Mouse (Mus musculus) kidney, adult 2 months (tissue): ENCODE results near the gene Vwa8. TPM values are rescaled to one million over a fixed set of nuclear protein-coding genes. Genes with fewer than 3 reads are reported as not detected.
A peak's percentile ranks its signal among the peaks of the same experiment; 100 is the strongest.

ENCODE experiments used
- DNase-seq: peaks from one replicate; pipeline ENCODE4 v3.0.0; 2021
- H3K27ac ChIP-seq: fragments of 200-500 bp; 2 replicates; pipeline ENCODE4 v1.5.1; 2012; ENCODE audit warnings: low read depth, low read length, control low read depth, inconsistent platforms; ENCODE audit not compliant: insufficient read depth
- H3K27me3 ChIP-seq: fragments of 200-500 bp; replicated peaks from 2 replicates; pipeline ENCODE4 v1.6.1; 2012; ENCODE audit warnings: mild to moderate bottlenecking, moderate library complexity, low read length, inconsistent platforms; ENCODE audit not compliant: control insufficient read depth, insufficient read depth
- H3K36me3 ChIP-seq: fragments of 200-500 bp; 2 replicates; pipeline ENCODE4 v1.6.1; 2012; ENCODE audit warnings: mild to moderate bottlenecking, moderate library complexity, low read length, inconsistent platforms; ENCODE audit not compliant: control insufficient read depth, insufficient read depth
- H3K4me1 ChIP-seq: fragments of 200-500 bp; 2 replicates; pipeline ENCODE4 v1.6.1; 2011; ENCODE audit warnings: low read length; ENCODE audit not compliant: control insufficient read depth, insufficient read depth
- H3K4me3 ChIP-seq: fragments of 200-500 bp; 2 replicates; pipeline ENCODE4 v1.5.1; 2011; ENCODE audit warnings: mild to moderate bottlenecking, low read depth, low read length, control low read depth; ENCODE audit not compliant: insufficient read depth
- CTCF ChIP-seq: fragments of 200-500 bp; conservative IDR thresholded peaks from 2 replicates; pipeline ENCODE4 v1.5.1; 2011; ENCODE audit warnings: low read depth, mild to moderate bottlenecking, control low read depth, low read length, moderate library complexity, mixed read lengths; ENCODE audit not compliant: insufficient read depth, insufficient read length
- POLR2A ChIP-seq: fragments of 200-500 bp; IDR thresholded peaks from one replicate; pipeline ENCODE4 v1.6.1; 2011; ENCODE audit warnings: low read depth, low read length, control low read depth
- WGBS: fragments of 180-500 bp; shearing (Covaris S2); methylation state at CpG from one replicate; pipeline ENCODE4 v1.1.7; 2018; 5-methylcytosine and 5-hydroxymethylcytosine counted together
- polyA plus RNA-seq: library from polyadenylated mRNA; depleted of rRNA; stranded (reverse); fragments of >200 nt; gene quantifications from 2 replicates; pipeline ENCODE4 v1.2.3, GENCODE M21; 2012

Vwa8 gene
- polyA plus RNA-seq, 1 experiment = 78.0 TPM

DNA sequence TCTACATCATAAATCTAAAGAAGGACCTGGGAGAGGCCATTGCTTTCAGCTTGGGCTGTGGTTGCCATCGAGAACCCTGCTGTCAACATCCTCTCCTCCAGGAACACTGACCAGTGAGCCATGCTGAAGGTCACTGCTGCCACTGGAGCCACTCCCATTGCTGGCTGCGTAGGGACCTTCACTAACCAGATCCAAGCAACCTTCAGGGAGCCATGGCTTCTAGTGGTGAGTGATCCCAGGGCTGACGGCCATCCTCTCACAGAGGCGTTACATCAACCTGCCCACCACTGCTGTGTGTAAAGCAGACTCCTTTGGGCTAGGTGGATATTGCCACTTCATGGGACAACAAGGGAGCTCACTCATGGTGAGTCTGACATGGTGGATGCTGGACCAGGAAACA lies 325.7 kb downstream of the Vwa8 start:
- no peak for DNase-seq
- H3K4me3 ChIP-seq = no peak overlapping the region
- H3K27me3 ChIP-seq = no peaks in the 10 kb centered on the region
- H3K27ac ChIP-seq = no peak overlapping the region
- WGBS = 86% methylated on average over 4 of the region's 4 CpGs
- TF ChIP-seq POLR2A (no peak), CTCF (no peak)
- H3K4me1 ChIP-seq = no peaks in the 10 kb centered on the region
- peaks cover 2% of the 10 kb centered on the region; the same call in 1 of the 2 replicates for H3K36me3 ChIP-seq

DNA sequence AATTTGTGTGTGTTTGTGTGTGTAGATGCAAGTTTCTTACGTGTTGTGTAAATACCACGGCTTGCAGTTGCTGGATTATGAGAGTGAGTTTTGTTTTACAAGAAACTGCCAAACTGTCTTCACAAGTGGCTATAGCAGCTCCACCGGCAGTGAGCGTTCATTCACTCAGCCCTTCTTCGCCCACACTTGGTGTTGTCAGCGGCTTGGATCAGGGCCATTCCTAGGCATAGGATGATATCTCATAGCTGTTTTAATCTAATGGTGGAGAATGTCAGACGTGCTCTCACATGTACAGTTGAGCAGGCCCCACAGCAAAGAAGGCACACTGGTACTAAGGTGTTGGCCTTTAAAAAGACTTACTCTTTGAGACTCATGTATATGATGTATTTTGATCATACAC lies 328.9 kb downstream of the Vwa8 start:
- no peak overlapping the region for H3K4me3 ChIP-seq
- no peak overlapping the region for H3K27ac ChIP-seq
- H3K27me3 ChIP-seq = no peaks in the 10 kb centered on the region
- DNase-seq = no peak
- peaks cover 2% of the 10 kb centered on the region; the same call in 1 of the 2 replicates for H3K36me3 ChIP-seq
- 96% methylated on average over 7 of the region's 7 CpGs for WGBS
- TF ChIP-seq POLR2A (no peak), CTCF (no peak)
- no peaks in the 10 kb centered on the region for H3K4me1 ChIP-seq

DNA sequence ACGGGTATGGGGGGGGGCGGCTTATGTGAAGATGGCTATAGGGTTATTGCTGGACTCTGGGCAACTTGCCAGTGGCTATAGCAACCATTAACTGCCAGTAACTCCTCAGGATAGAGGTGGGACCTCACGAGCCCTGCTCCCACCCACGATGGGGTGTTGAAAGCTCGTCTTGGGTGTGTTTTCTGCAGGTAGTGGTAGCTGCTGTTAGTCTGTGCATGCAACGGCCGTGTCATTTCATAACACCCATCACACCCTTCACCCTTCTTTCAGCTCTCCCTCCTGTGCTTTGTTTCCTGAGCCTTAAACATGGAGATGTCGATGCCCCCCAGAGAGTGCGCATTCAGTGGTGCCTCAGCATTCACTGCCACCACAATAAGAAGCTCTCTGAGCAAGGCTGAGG lies 329.4 kb downstream of the Vwa8 start:
- Histone ChIP-seq H3K4me1 (no peaks in the 10 kb centered on the region), H3K27me3 (no peaks in the 10 kb centered on the region), H3K27ac (no peak overlapping the region), H3K36me3 (peaks cover 2% of the 10 kb centered on the region; the same call in 1 of the 2 replicates), H3K4me3 (no peak overlapping the region)
- no peak for DNase-seq
- no peak for TF ChIP-seq CTCF
- no peak for TF ChIP-seq POLR2A
- 92% methylated on average over 9 of the region's 9 CpGs for WGBS

DNA sequence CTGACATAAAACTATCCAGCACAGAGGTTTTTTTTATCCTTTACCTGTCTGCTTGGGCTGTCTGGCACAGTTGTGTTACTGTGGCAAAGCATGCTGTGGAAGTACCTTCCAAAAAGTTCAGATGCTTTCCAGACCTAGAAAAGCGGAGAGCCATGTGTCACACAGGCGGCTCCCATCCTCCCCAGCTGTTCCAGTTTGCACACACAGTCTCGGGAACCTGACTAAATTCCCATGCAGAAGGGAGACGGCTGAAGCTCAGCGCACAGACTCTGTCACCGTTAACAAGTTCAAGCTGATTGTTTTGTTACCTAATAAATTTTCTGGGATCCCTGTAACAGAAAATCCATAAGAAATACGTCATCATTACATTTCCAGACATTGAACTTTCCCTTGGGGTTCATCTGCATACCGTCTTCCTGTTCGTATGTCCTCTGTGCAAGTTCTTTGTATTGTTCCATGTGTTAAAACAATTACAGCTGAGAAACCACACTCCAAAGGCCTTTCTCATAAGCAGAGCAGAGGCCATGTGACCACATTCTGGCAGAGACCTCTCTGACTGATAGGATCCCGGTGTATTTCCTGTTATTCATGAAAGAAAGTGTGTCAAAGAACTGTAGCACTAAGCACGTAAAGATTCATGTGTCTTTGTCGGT lies 331.4 kb downstream of the Vwa8 start:
- no peak overlapping the region for H3K4me3 ChIP-seq
- peaks cover 2% of the 10 kb centered on the region; the same call in 1 of the 2 replicates for H3K36me3 ChIP-seq
- peak; percentile 56 for DNase-seq
- H3K27ac ChIP-seq = peak overlapping the region; percentile 33; the same call in 1 of the 2 replicates
- TF ChIP-seq CTCF = no peak
- TF ChIP-seq POLR2A = no peak
- 59% methylated on average over 12 of the region's 12 CpGs for WGBS
- no peaks in the 10 kb centered on the region for H3K27me3 ChIP-seq
- H3K4me1 ChIP-seq = no peaks in the 10 kb centered on the region

GRCm38 (mm10) chr14:79181748-79182147 lies 332.9 kb downstream of the Vwa8 start:
- Histone ChIP-seq H3K27ac (no peak overlapping the region), H3K27me3 (no peaks in the 10 kb centered on the region), H3K36me3 (0 out of 2 replicates have a peak, but pooled peaks cover 1% of the 10 kb centered on the region), H3K4me3 (no peak overlapping the region), H3K4me1 (no peaks in the 10 kb centered on the region)
- 93% methylated on average over 8 of the region's 8 CpGs for WGBS
- TF ChIP-seq POLR2A = no peak
- no peak for TF ChIP-seq CTCF
- DNase-seq = no peak

- no peaks in the 10 kb centered on the region for H3K4me1 ChIP-seq
- no peak for TF ChIP-seq CTCF
- no peak for TF ChIP-seq POLR2A
- 0 out of 2 replicates have a peak, but pooled peaks cover 1% of the 10 kb centered on the region for H3K36me3 ChIP-seq
- 93% methylated on average over 15 of the region's 15 CpGs for WGBS
- no peak overlapping the region for H3K4me3 ChIP-seq
- H3K27me3 ChIP-seq = no peaks in the 10 kb centered on the region
- DNase-seq = no peak
- H3K27ac ChIP-seq = no peak overlapping the region
Measured at GRCm38 (mm10) chr14:79182801-79183200, 333.9 kb downstream of the Vwa8 start.

- TF ChIP-seq CTCF (no peak), POLR2A (no peak)
- Histone ChIP-seq H3K36me3 (0 out of 2 replicates have a peak, but pooled peaks cover 1% of the 10 kb centered on the region), H3K27me3 (no peaks in the 10 kb centered on the region), H3K4me1 (no peaks in the 10 kb centered on the region), H3K4me3 (no peak overlapping the region), H3K27ac (peak overlapping the region; percentile 45; the same call in 1 of the 2 replicates)
- 69% methylated on average over 7 of the region's 7 CpGs for WGBS
- peak; percentile 41 for DNase-seq
Measured at GRCm38 (mm10) chr14:79183261-79183660, 334.4 kb downstream of the Vwa8 start.

GRCm38 (mm10) chr14:79184071-79184470 lies 335.2 kb downstream of the Vwa8 start:
- 74% methylated on average over 10 of the region's 10 CpGs for WGBS
- peak overlapping the region; percentile 45; the same call in 1 of the 2 replicates for H3K27ac ChIP-seq
- H3K36me3 ChIP-seq = peaks cover 1% of the 10 kb centered on the region; the same call in 1 of the 2 replicates

More at GRCm38 (mm10) chr14:79184071-79184470, 335.2 kb downstream of the Vwa8 start:
- Histone ChIP-seq H3K4me1 (no peaks in the 10 kb centered on the region), H3K27me3 (no peaks in the 10 kb centered on the region), H3K4me3 (no peak overlapping the region)
- DNase-seq = peak; percentile 68
- TF ChIP-seq CTCF = no peak
- TF ChIP-seq POLR2A = no peak
